Mouse (Mus musculus): ENCODE results near the gene Tmem182. TPM values are rescaled to one million over a fixed set of nuclear protein-coding genes. Genes with fewer than 3 reads are reported as not detected.

Gene Tmem182
- polyA plus RNA-seq, 1 experiment from 2014 or later = 0.35 TPM

- H3K36me3 ChIP-seq = no peaks in the 10 kb centered on the region
- no peak overlapping the region for H3K4me3 ChIP-seq
- no peaks in the 10 kb centered on the region for H3K9me3 ChIP-seq
- no peak for ATAC-seq (ENCODE audit: low FRiP score, low read depth)
- H3K4me1 ChIP-seq = no peaks in the 10 kb centered on the region
- no peak overlapping the region for H3K27ac ChIP-seq
- H3K4me2 ChIP-seq (replicated peaks) = no peak overlapping the region
- no peak overlapping the region for H3K9ac ChIP-seq
- 85% methylated on average over 12 of the region's 12 CpGs for WGBS
- no peaks in the 10 kb centered on the region for H3K27me3 ChIP-seq (replicated peaks)
These were observed 1.3 kb upstream of the Tmem182 start for GRCm38 (mm10) chr1:40804118-40804517.

DNA sequence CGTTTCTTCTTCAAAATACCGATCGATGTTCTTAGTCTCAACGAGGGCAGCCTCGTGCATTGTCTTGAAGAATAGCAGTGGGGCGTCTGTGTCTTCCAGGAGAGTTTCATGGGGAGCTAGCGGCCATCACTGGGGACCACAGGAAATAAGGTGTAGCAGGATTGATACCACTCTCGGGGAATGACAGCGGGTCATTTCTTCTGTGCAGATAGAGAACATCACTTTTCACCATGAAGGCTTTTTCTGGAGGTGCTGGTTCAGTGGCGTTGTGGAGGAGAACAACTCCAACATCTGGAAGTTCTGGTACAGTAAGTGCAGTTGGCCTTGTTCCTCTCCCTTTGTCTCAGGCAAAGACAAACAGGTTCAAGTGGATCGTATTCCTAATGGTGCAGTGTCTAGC is 490 bp downstream of the Tmem182 start:
- WGBS = 87% methylated on average over 11 of the region's 11 CpGs
- no peaks in the 10 kb centered on the region for H3K4me1 ChIP-seq
- H3K9ac ChIP-seq = no peak overlapping the region
- H3K4me2 ChIP-seq (replicated peaks) = no peak overlapping the region
- H3K4me3 ChIP-seq = no peak overlapping the region
- H3K27me3 ChIP-seq (replicated peaks) = no peaks in the 10 kb centered on the region
- H3K36me3 ChIP-seq = no peaks in the 10 kb centered on the region
- H3K27ac ChIP-seq = no peak overlapping the region
- no peak for ATAC-seq (ENCODE audit: low FRiP score, low read depth)
- no peaks in the 10 kb centered on the region for H3K9me3 ChIP-seq

- WGBS = 80% methylated on average over 3 of the region's 3 CpGs
- H3K27me3 ChIP-seq (replicated peaks) = no peaks in the 10 kb centered on the region
- no peak for ATAC-seq (ENCODE audit: low FRiP score, low read depth)
- H3K36me3 ChIP-seq = no peaks in the 10 kb centered on the region
- no peak overlapping the region for H3K4me3 ChIP-seq
- no peak overlapping the region for H3K4me2 ChIP-seq (replicated peaks)
- no peak overlapping the region for H3K27ac ChIP-seq
- H3K9me3 ChIP-seq = no peaks in the 10 kb centered on the region
- H3K9ac ChIP-seq = no peak overlapping the region
- H3K4me1 ChIP-seq = no peaks in the 10 kb centered on the region
These were observed 3.2 kb downstream of the Tmem182 start for GRCm38 (mm10) chr1:40808643-40809042.

DNA sequence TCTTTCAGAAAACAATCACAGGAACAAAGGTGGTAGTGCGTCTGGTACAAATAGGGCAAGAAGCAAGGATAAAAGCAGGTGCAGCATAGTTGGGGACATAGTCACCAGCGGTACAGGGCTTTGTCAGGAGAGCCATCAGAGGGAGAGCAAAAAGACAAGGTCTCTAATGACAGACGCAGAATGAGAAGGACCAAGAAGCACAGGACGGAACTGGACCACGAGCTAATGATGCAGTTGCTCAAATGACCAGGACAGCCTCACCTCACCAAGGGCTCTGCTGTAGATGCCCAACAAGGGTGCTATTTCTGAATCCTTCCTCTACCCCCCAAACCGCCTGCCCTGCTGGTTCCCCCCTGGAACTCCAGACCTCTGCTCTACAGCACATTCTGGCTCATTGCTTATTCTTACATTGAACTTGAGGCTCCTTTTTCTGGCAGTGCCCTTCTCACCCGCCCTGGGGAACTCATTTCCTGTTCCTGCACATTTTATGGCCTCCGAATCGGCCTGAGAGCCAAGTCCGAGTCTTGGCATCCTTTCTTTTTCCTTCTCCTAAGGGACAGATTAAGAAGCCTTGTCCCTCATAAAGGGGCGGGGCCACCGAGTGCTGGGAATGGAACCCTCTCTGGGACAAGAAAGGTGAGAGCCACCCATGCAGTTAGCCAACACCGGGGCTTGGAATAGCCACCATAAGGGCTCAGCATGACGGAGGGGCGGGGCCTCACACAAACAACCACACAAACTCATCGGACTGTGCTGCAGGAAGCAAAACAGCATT is 9.9 kb downstream of the Tmem182 start:
- H3K9ac ChIP-seq = no peak overlapping the region
- no peak overlapping the region for H3K27ac ChIP-seq
- H3K4me1 ChIP-seq = no peaks in the 10 kb centered on the region
- H3K4me2 ChIP-seq (replicated peaks) = no peak overlapping the region
- no peak for ATAC-seq (ENCODE audit: low FRiP score, low read depth)
- no peaks in the 10 kb centered on the region for H3K9me3 ChIP-seq
- WGBS = 54% methylated on average over 16 of the region's 16 CpGs
- H3K36me3 ChIP-seq = no peaks in the 10 kb centered on the region
- H3K4me3 ChIP-seq = no peak overlapping the region
- H3K27me3 ChIP-seq (replicated peaks) = no peaks in the 10 kb centered on the region

DNA sequence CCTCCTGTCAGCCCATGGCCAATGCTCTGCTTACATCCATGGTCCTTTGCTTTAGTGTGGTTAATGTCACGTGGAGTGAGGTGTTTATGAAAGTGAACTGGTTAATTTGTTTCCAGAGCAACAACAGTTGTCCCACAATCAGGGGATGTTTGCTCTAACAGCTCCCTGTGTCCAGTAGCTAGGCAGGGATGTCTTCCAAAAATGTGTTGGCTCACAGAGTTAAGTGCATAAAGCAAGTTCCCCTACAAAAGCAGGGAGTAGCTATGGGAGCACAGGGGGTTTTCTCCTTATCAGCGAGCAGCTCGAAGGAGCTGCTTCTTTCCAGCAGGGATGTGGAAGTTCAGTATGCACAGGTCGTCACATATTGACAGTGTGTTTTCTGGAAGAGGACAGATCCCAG is 19.1 kb downstream of the Tmem182 start:
- no peaks in the 10 kb centered on the region for H3K9me3 ChIP-seq
- no peak overlapping the region for H3K4me2 ChIP-seq (replicated peaks)
- WGBS = 73% methylated on average over 4 of the region's 4 CpGs
- no peak overlapping the region for H3K4me3 ChIP-seq
- no peak overlapping the region for H3K27ac ChIP-seq
- no peaks in the 10 kb centered on the region for H3K36me3 ChIP-seq
- no peak for ATAC-seq (ENCODE audit: low FRiP score, low read depth)
- no peaks in the 10 kb centered on the region for H3K27me3 ChIP-seq (replicated peaks)
- no peaks in the 10 kb centered on the region for H3K4me1 ChIP-seq
- H3K9ac ChIP-seq = no peak overlapping the region

- H3K4me3 ChIP-seq = no peak overlapping the region
- H3K9ac ChIP-seq = no peak overlapping the region
- H3K36me3 ChIP-seq = no peaks in the 10 kb centered on the region
- ATAC-seq (ENCODE audit: low FRiP score, low read depth) = no peak
- whole genome bisulfite sequencing = 78% methylated on average over 8 of the region's 8 CpGs
- no peaks in the 10 kb centered on the region for H3K9me3 ChIP-seq
- H3K27me3 ChIP-seq (replicated peaks) = no peaks in the 10 kb centered on the region
- no peak overlapping the region for H3K4me2 ChIP-seq (replicated peaks)
- no peak overlapping the region for H3K27ac ChIP-seq
- H3K4me1 ChIP-seq = no peaks in the 10 kb centered on the region
These were observed 19.5 kb downstream of the Tmem182 start for GRCm38 (mm10) chr1:40824936-40825335.

DNA sequence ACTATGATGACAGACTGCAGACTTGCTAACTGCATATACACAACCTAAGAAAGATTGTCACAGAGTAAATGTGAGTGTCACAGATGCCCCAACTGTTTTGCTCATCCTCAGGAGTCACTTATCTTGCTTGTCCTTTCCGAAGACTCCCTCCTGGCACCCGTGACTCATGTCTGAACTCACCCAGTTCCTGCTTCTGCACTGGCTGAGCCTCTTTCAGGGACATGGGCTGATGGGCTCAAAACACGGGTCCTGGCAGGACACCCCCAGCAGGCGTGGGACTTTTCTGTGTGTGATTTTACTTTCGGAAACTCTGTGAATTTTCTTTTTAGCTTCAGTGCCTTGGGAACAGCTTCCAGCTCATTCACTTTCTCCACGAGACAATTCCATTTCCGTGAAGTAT is 20.4 kb downstream of the Tmem182 start:
- H3K4me3 ChIP-seq = no peak overlapping the region
- no peaks in the 10 kb centered on the region for H3K9me3 ChIP-seq
- no peaks in the 10 kb centered on the region for H3K36me3 ChIP-seq
- H3K4me1 ChIP-seq = no peaks in the 10 kb centered on the region
- no peak overlapping the region for H3K27ac ChIP-seq
- H3K4me2 ChIP-seq (replicated peaks) = no peak overlapping the region
- WGBS = 81% methylated on average over 7 of the region's 7 CpGs
- no peaks in the 10 kb centered on the region for H3K27me3 ChIP-seq (replicated peaks)
- no peak for ATAC-seq (ENCODE audit: low FRiP score, low read depth)
- no peak overlapping the region for H3K9ac ChIP-seq

- ATAC-seq (ENCODE audit: low FRiP score, low read depth) = no peak
- H3K9me3 ChIP-seq = no peaks in the 10 kb centered on the region
- no peak overlapping the region for H3K4me3 ChIP-seq
- no peaks in the 10 kb centered on the region for H3K4me1 ChIP-seq
- 73% methylated on average over 10 of the region's 10 CpGs for WGBS
- no peak overlapping the region for H3K4me2 ChIP-seq (replicated peaks)
- H3K27me3 ChIP-seq (replicated peaks) = no peaks in the 10 kb centered on the region
- H3K36me3 ChIP-seq = no peaks in the 10 kb centered on the region
- H3K9ac ChIP-seq = no peak overlapping the region
- no peak overlapping the region for H3K27ac ChIP-seq
These were observed 24.0 kb downstream of the Tmem182 start for GRCm38 (mm10) chr1:40829213-40829914.

GRCm38 (mm10) chr1:40830712-40831507 is 25.5 kb downstream of the Tmem182 start:
- no peak overlapping the region for H3K9ac ChIP-seq
- no peaks in the 10 kb centered on the region for H3K36me3 ChIP-seq
- no peaks in the 10 kb centered on the region for H3K9me3 ChIP-seq
- no peaks in the 10 kb centered on the region for H3K4me1 ChIP-seq
- no peak for ATAC-seq (ENCODE audit: low FRiP score, low read depth)
- no peak overlapping the region for H3K27ac ChIP-seq
- no peak overlapping the region for H3K4me3 ChIP-seq
- no peaks in the 10 kb centered on the region for H3K27me3 ChIP-seq (replicated peaks)
- WGBS = 89% methylated on average over 4 of the region's 4 CpGs
- H3K4me2 ChIP-seq (replicated peaks) = no peak overlapping the region

DNA sequence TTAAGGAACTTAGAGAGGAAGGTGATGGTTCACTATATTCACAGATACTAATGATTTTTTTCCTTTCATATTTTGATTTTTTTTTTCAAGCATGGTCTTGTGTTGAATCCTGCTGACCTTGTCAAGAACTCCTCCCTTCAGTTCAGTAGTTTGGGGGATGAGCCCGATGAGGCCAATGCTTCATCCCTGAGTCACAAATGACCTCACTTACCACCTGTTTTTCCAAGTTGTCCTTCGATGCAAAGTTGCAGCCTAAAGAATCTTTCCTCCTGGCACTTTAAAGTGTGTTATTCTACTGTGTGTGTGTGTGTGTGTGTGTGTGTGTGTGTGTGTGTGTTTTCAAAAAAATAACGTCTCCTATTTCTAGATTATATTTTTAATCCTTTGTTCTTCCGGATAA is 30.1 kb downstream of the Tmem182 start:
- no peak overlapping the region for H3K4me3 ChIP-seq

GRCm38 (mm10) chr1:40840605-40841004 is 35.2 kb downstream of the Tmem182 start:
- no peaks in the 10 kb centered on the region for H3K4me1 ChIP-seq
- 91% methylated on average over 8 of the region's 8 CpGs for WGBS
- H3K36me3 ChIP-seq = no peaks in the 10 kb centered on the region
- ATAC-seq (ENCODE audit: low FRiP score, low read depth) = no peak
- H3K27me3 ChIP-seq (replicated peaks) = no peaks in the 10 kb centered on the region
- no peaks in the 10 kb centered on the region for H3K9me3 ChIP-seq
- H3K9ac ChIP-seq = no peak overlapping the region
- H3K4me3 ChIP-seq = no peak overlapping the region
- H3K27ac ChIP-seq = no peak overlapping the region
- no peak overlapping the region for H3K4me2 ChIP-seq (replicated peaks)

More for the DNA sequence above, 30.1 kb downstream of the Tmem182 start:
- no peak overlapping the region for H3K9ac ChIP-seq
- no peak for ATAC-seq (ENCODE audit: low FRiP score, low read depth)
- WGBS = 86% methylated on average over 4 of the region's 4 CpGs
- H3K36me3 ChIP-seq = no peaks in the 10 kb centered on the region
- no peaks in the 10 kb centered on the region for H3K4me1 ChIP-seq
- no peaks in the 10 kb centered on the region for H3K9me3 ChIP-seq
- no peaks in the 10 kb centered on the region for H3K27me3 ChIP-seq (replicated peaks)
- no peak overlapping the region for H3K27ac ChIP-seq
- H3K4me2 ChIP-seq (replicated peaks) = no peak overlapping the region

DNA sequence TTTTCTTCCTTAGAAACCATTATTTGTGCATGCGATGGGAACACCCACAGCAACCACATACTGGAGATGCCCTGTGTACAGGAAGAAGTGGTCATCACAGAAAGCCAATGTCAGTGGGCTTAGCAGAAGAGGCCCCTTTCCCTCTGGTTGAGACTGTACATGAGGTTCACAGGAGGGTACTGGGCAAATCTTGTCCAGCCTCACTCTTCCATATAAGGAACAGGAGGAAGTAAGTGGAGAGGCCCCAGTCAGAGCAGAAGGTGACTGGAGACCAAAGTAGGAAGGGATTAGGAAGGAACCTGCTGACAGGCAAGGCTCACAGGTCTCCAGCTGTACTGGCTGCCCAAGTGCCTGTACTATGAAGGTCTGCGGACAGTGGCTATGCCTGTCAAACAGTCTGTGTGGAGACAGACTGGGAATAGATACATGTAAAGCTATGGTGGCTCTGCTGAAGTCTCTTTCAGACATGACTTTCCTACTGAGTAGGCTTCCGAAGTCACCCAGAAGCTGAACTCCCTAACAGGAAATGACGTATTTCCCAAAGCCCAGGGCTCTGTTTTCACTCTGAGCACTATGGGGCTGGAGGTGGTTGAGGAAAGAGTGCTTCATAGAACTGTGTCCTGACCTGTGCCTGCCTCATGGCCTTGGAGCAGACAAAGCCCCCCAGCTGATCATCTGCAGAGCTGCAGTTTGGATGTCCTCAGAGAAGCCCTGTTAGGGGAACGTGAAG is 35.8 kb downstream of the Tmem182 start:
- H3K9me3 ChIP-seq = no peaks in the 10 kb centered on the region
- no peak for ATAC-seq (ENCODE audit: low FRiP score, low read depth)
- H3K27ac ChIP-seq = no peak overlapping the region
- no peaks in the 10 kb centered on the region for H3K27me3 ChIP-seq (replicated peaks)
- no peaks in the 10 kb centered on the region for H3K4me1 ChIP-seq
- H3K9ac ChIP-seq = no peak overlapping the region; the same call in 1 of the 2 replicates
- no peak overlapping the region for H3K4me3 ChIP-seq
- WGBS = 85% methylated on average over 5 of the region's 5 CpGs
- no peak overlapping the region for H3K4me2 ChIP-seq (replicated peaks)
- no peaks in the 10 kb centered on the region for H3K36me3 ChIP-seq

Data from neural tube, embryonic 12.5 days (tissue).